In the genomic region with DNA sequence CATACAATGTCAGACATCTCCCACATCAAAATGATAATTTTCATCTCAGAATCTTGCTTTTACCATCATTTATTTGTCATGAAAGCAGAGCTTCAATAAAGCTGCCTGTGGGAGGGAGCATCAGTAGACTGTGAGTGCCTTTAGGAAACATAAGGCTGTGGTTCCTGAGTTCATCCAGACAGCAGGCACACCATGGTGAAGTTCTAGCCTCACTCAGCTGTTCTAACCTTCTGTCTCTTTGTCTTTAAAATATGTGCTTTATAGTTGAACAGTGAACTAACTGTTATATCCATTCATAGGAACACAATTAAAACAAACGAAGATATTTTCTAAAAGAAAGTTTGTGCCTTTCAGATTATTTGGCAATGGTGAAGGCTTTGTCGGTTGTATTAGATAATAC, we compare ENCODE assay signal across 24 mouse cellular contexts.
"Had no signal": no experiment of that assay in that cellular context is flagged by ENCODE, and none has a peak within 500 bp of the region (broad histone marks: within the 10 kb centered on the region; RNA-seq: fewer than 3 reads in every experiment).

No protein-coding gene starts in this region.

- ATAC-seq: intestine, embryonic 15.5 days; liver, embryonic 12.5 days; midbrain, embryonic 13.5 days had no signal

- H3K27me3 ChIP-seq: intestine, embryonic 15.5 days; kidney, embryonic 15.5 days; limb, embryonic 13.5 days; liver, embryonic 12.5 days; liver, embryonic 15.5 days; lung, embryonic 15.5 days; megakaryocyte, embryonic 14.5 days; midbrain, embryonic 13.5 days; neural tube, embryonic 12.5 days; neural tube, embryonic 15.5 days had no signal

- H3K4me3 ChIP-seq: intestine, embryonic 15.5 days; kidney, embryonic 15.5 days; limb, embryonic 10.5 days; limb, embryonic 13.5 days; liver, embryonic 12.5 days; liver, embryonic 15.5 days; lung, embryonic 15.5 days; megakaryocyte, embryonic 14.5 days; midbrain, embryonic 10.5 days; midbrain, embryonic 13.5 days; neural tube, embryonic 12.5 days; neural tube, embryonic 15.5 days had no signal

- H3K27ac ChIP-seq: intestine, embryonic 15.5 days; kidney, embryonic 15.5 days; limb, embryonic 10.5 days; limb, embryonic 13.5 days; liver, embryonic 12.5 days; liver, embryonic 15.5 days; lung, embryonic 15.5 days; midbrain, embryonic 10.5 days; midbrain, embryonic 13.5 days; neural tube, embryonic 12.5 days; neural tube, embryonic 15.5 days had no signal

- DNase-seq: kidney, adult 11 months; kidney, adult 8-10 months; kidney, postnatal 10 days; kidney, postnatal 36 days; liver; lung, adult 18-20 months; lung, postnatal 10 days; lung, postnatal 36 days; right cerebral cortex, adult 18-20 months; right cerebral cortex, postnatal 14 days; right cerebral cortex, postnatal 4 days; thymus, postnatal 25 days had no signal

- H3K36me3 ChIP-seq: intestine, embryonic 15.5 days; kidney, embryonic 15.5 days; limb, embryonic 10.5 days; limb, embryonic 13.5 days; liver, embryonic 12.5 days; liver, embryonic 15.5 days; lung, embryonic 15.5 days; midbrain, embryonic 10.5 days; midbrain, embryonic 13.5 days; neural tube, embryonic 12.5 days; neural tube, embryonic 15.5 days had no signal

- H3K4me2 ChIP-seq: intestine, embryonic 15.5 days; kidney, embryonic 15.5 days; limb, embryonic 13.5 days; liver, embryonic 12.5 days; liver, embryonic 15.5 days; lung, embryonic 15.5 days; midbrain, embryonic 13.5 days; neural tube, embryonic 12.5 days; neural tube, embryonic 15.5 days had no signal

- H3K9me3 ChIP-seq: intestine, embryonic 15.5 days; kidney, embryonic 15.5 days; limb, embryonic 10.5 days; limb, embryonic 13.5 days; liver, embryonic 12.5 days; liver, embryonic 15.5 days; lung, embryonic 15.5 days; midbrain, embryonic 10.5 days; midbrain, embryonic 13.5 days; neural tube, embryonic 12.5 days; neural tube, embryonic 15.5 days had no signal

- H3K4me1 ChIP-seq: intestine, embryonic 15.5 days; kidney, embryonic 15.5 days; limb, embryonic 10.5 days; liver, embryonic 12.5 days; liver, embryonic 15.5 days; lung, embryonic 15.5 days; megakaryocyte, embryonic 14.5 days; midbrain, embryonic 10.5 days; midbrain, embryonic 13.5 days; neural tube, embryonic 12.5 days; neural tube, embryonic 15.5 days had no signal

- H3K9ac ChIP-seq: intestine, embryonic 15.5 days; kidney, embryonic 15.5 days; limb, embryonic 13.5 days; liver, embryonic 12.5 days; liver, embryonic 15.5 days; lung, embryonic 15.5 days; midbrain, embryonic 13.5 days; neural tube, embryonic 12.5 days; neural tube, embryonic 15.5 days had no signal
